Mouse (Mus musculus) megakaryocyte-erythroid progenitor cell, adult 5 weeks (primary cell): ENCODE measurements around the gene Trim60. TPM values are rescaled to one million over a fixed set of nuclear protein-coding genes. Genes with fewer than 3 reads are reported as not detected.

Experiments used
- polyA plus RNA-seq: library from polyadenylated mRNA; stranded (reverse); fragments of >175 nt; gene quantifications from 2 replicates; pipeline ENCODE4 v1.2.3, GENCODE M21; 2012

The Trim60 gene
- not detected in 2 replicates for polyA plus RNA-seq

GRCm38 (mm10) chr8:65018423-65018822 lies at the start of gene Trim60, which contains the start of gene Trim61:
TSS of gene Trim60 (minus strand) at chr8:65018584.
TSS of gene Trim61 (minus strand) at chr8:65018523.

DNA sequence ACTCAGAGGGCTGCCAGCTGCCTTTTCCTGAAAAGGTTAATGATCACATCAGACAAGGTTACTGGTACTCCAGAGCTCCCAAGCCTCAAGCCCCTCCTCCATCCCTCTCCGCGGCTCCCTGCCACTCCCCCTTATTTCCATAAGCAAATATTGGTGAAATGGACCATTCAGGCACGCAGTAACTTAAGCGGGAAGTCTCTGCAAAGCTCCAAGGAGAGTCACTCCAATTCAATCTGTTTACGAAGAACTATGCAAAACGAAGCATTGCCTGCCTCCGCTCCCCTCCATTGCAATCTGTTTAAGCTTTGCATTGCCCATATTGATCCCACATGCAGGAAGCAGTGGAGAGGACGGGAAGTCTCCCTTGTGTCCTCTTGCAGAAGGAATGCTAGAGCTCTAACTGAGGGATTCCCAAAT lies 18.7 kb upstream of the Trim60 start, which contains the start of gene Apela:
Gene Apela, minus strand, starts transcription at position 220 of the 417 bp plus-strand sequence.

DNA sequence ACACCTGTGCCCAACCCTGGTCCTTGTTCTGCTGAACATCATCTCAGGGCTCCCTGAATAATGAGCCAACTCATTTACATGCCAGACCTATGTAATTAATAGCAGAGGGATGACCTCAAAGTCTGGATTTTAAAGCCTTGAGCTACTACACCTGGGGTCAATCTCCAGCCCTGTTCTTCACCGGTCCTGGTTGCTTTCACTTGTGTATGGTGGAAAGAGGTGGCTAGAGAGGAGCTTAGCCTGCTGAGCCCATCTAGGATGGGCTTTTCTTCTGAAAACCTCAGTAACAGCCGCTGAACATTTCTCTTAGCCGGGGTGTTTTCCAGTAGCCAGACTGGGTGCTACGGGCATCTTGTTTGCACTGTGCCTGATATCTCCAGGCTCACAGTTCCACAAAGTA lies 30.7 kb downstream of the Trim60 start, which contains the start of gene Trim75:
Gene Trim75, minus strand, starts transcription at position 101 of the 400 bp plus-strand sequence.

Other genes with a start within 250 kb of the Trim60 start
- 5.9 and 6.1 TPM in 2 replicates for gene Klhl2, start 168.6 kb downstream of the Trim60 start, polyA plus RNA-seq
- 55.1 and 65.0 TPM in 2 replicates for gene Tmem192, start 71.4 kb downstream of the Trim60 start, polyA plus RNA-seq
- gene Trim75, start 30.8 kb downstream of the Trim60 start, polyA plus RNA-seq, result not detected in 2 replicates
- not detected in 2 replicates for gene Trim61, start 61 bp downstream of the Trim60 start, polyA plus RNA-seq
- gene Apela, start 18.8 kb upstream of the Trim60 start, polyA plus RNA-seq, result not detected in 2 replicates
- gene Gm10663, start 56.4 kb upstream of the Trim60 start, polyA plus RNA-seq, result not detected in 2 replicates
- gene BC030870, start 111.0 kb upstream of the Trim60 start, polyA plus RNA-seq, result not detected in 2 replicates